Mouse (Mus musculus) myocyte (in vitro differentiated cells): ENCODE results near the gene Atp6v1g1. TPM values are rescaled to one million over a fixed set of nuclear protein-coding genes. Genes with fewer than 3 reads are reported as not detected.

Experiments used
- H3K27me3 ChIP-seq: one replicate; pipeline ENCODE4 v1.6.1; 2011; ENCODE audit not compliant: control insufficient read depth, insufficient read depth, insufficient read length
- H3K36me3 ChIP-seq: one replicate; pipeline ENCODE4 v1.6.1; 2011; ENCODE audit not compliant: control insufficient read depth, insufficient read depth
- H3K4me2 ChIP-seq: one replicate; pipeline ENCODE4 v1.6.1; 2011; ENCODE audit warnings: low read depth, control low read depth
- H3K4me3 ChIP-seq: one replicate; pipeline ENCODE4 v1.5.1; 2011; ENCODE audit warnings: mild to moderate bottlenecking, control low read depth, moderate library complexity
- H3K79me2 ChIP-seq: one replicate; pipeline ENCODE4 v1.6.1; 2011; ENCODE audit not compliant: control insufficient read depth, insufficient read depth
- H3ac ChIP-seq: one replicate; pipeline ENCODE4 v1.6.1; 2011; ENCODE audit not compliant: control insufficient read depth, insufficient read length
- CEBPB ChIP-seq: IDR thresholded peaks from 2 replicates; pipeline ENCODE4 v1.6.1; 2011; ENCODE audit warnings: mild to moderate bottlenecking, moderate library complexity; ENCODE audit not compliant: poor library complexity, insufficient read depth, severe bottlenecking
- E2F4 ChIP-seq: IDR thresholded peaks from one replicate; pipeline ENCODE4 v1.6.1; 2011; ENCODE audit warnings: mild to moderate bottlenecking, control low read depth, moderate library complexity; ENCODE audit not compliant: insufficient read depth
- MAX ChIP-seq: IDR thresholded peaks from one replicate; pipeline ENCODE4 v1.6.1; 2011; ENCODE audit warnings: low read depth, mild to moderate bottlenecking, control low read depth
- MYOD1 ChIP-seq, 3 experiments: IDR thresholded peaks; one replicate each; pipeline ENCODE4 v1.6.1; 2011; ENCODE audit warnings: control low read depth in 2 of 3, low read depth in 2 of 3, mild to moderate bottlenecking in 2 of 3, moderate library complexity in 1 of 3; ENCODE audit not compliant: insufficient read length in 2 of 3, control insufficient read depth in 1 of 3
- MYOG ChIP-seq, 3 experiments: IDR thresholded peaks; one replicate each; pipeline ENCODE4 v1.6.1; 2011; ENCODE audit warnings: control low read depth in 2 of 3, low read depth in 2 of 3, mild to moderate bottlenecking in 2 of 3; ENCODE audit not compliant: insufficient read length in 2 of 3, control insufficient read depth in 1 of 3, insufficient read depth in 1 of 3
- POLR2A ChIP-seq: IDR thresholded peaks from one replicate; pipeline ENCODE4 v1.6.1; 2011; ENCODE audit warnings: low read depth, mild to moderate bottlenecking, control low read depth, moderate library complexity; ENCODE audit not compliant: insufficient read length
- POLR2AphosphoS2 ChIP-seq: IDR thresholded peaks from one replicate; pipeline ENCODE4 v1.6.1; 2011; ENCODE audit warnings: low read depth, control low read depth; ENCODE audit not compliant: insufficient read length
- REST ChIP-seq: IDR thresholded peaks from one replicate; pipeline ENCODE4 v1.6.1; 2011; ENCODE audit warnings: mild to moderate bottlenecking, control low read depth, moderate library complexity; ENCODE audit not compliant: insufficient read depth, insufficient read length
- SRF ChIP-seq: IDR thresholded peaks from one replicate; pipeline ENCODE4 v1.6.1; 2011; ENCODE audit warnings: low read depth; ENCODE audit not compliant: control insufficient read depth, insufficient read length
- TCF12 ChIP-seq: IDR thresholded peaks from one replicate; pipeline ENCODE4 v1.6.1; 2011; ENCODE audit warnings: mild to moderate bottlenecking, control low read depth; ENCODE audit not compliant: poor library complexity, insufficient read depth, severe bottlenecking
- TCF3 ChIP-seq: IDR thresholded peaks from one replicate; pipeline ENCODE4 v1.6.1; 2011; ENCODE audit warnings: low read depth, control low read depth; ENCODE audit not compliant: insufficient read length
- USF1 ChIP-seq: IDR thresholded peaks from one replicate; pipeline ENCODE4 v1.6.1; 2011; ENCODE audit warnings: low read depth, mild to moderate bottlenecking, control low read depth, moderate library complexity
- polyA plus RNA-seq: library from polyadenylated mRNA; unstranded; fragments of >200 nt; fragmentation: generic; extraction: Trizol; gene quantifications from one replicate; pipeline ENCODE4 v1.2.1, GENCODE M21; 2012; ENCODE audit warnings: missing spikeins

The Atp6v1g1 gene
- polyA plus RNA-seq, 1 experiment, result 447 TPM

- Histone ChIP-seq H3K4me3 (no peak overlapping the region), H3ac (no peak overlapping the region), H3K4me2 (no peak overlapping the region), H3K79me2 (no peaks in the 10 kb centered on the region), H3K36me3 (no peaks in the 10 kb centered on the region), H3K27me3 (no peaks in the 10 kb centered on the region)
- TF ChIP-seq MAX (no peak), TCF3 (no peak), POLR2A (no peak), CEBPB (no peak), USF1 (no peak), POLR2AphosphoS2 (no peak), REST (no peak), E2F4 (no peak), TCF12 (no peak), SRF (no peak), MYOD1 (IDR thresholded peaks at IDR 0.05; ENCODE audit: control insufficient read depth in 1 of 3, insufficient read length in 2 of 3, low read depth in 2 of 3) (no peak), MYOG (IDR thresholded peaks at IDR 0.05; ENCODE audit: control insufficient read depth in 1 of 3, insufficient read depth in 1 of 3, insufficient read length in 2 of 3, low read depth in 2 of 3) (no peak)
Observed at GRCm38 (mm10) chr4:63537602-63538001, 7.0 kb upstream of the Atp6v1g1 start.

GRCm38 (mm10) chr4:63542209-63542608 is 2.4 kb upstream of the Atp6v1g1 start:
- Histone ChIP-seq H3K4me3 (no peak overlapping the region), H3K4me2 (peak overlapping the region; percentile 65), H3K27me3 (no peaks in the 10 kb centered on the region), H3K36me3 (no peaks in the 10 kb centered on the region), H3K79me2 (peaks cover 22% of the 10 kb centered on the region), H3ac (no peak overlapping the region)
- no peak for TF ChIP-seq MAX
- TF ChIP-seq MYOG (IDR thresholded peaks at IDR 0.05; ENCODE audit: control insufficient read depth in 1 of 3, insufficient read depth in 1 of 3, insufficient read length in 2 of 3, low read depth in 2 of 3), result peak in 2 of 3 experiments; percentile 63 to 75
- TF ChIP-seq USF1, result no peak
- TF ChIP-seq SRF, result no peak
- no peak for TF ChIP-seq REST
- TF ChIP-seq E2F4, result no peak
- no peak for TF ChIP-seq POLR2A
- TF ChIP-seq TCF12, result peak; percentile 95
- no peak for TF ChIP-seq CEBPB
- no peak for TF ChIP-seq POLR2AphosphoS2
- peak; percentile 84 for TF ChIP-seq TCF3
- peak; percentile 100 for TF ChIP-seq MYOD1 (IDR thresholded peaks at IDR 0.05; ENCODE audit: control insufficient read depth in 1 of 3, insufficient read length in 2 of 3, low read depth in 2 of 3)

GRCm38 (mm10) chr4:63543746-63544493 is 652 bp upstream of the Atp6v1g1 start:
- peaks cover 4% of the 10 kb centered on the region for H3K36me3 ChIP-seq
- H3K79me2 ChIP-seq, result peaks cover 39% of the 10 kb centered on the region
- H3ac ChIP-seq, result peak overlapping the region; percentile 51
- TF ChIP-seq TCF3, result no peak
- TF ChIP-seq POLR2A, result no peak
- TF ChIP-seq MAX, result no peak
- TF ChIP-seq MYOG (IDR thresholded peaks at IDR 0.05; ENCODE audit: control insufficient read depth in 1 of 3, insufficient read depth in 1 of 3, insufficient read length in 2 of 3, low read depth in 2 of 3), result no peak
- no peak for TF ChIP-seq POLR2AphosphoS2
- TF ChIP-seq SRF, result no peak
- no peak for TF ChIP-seq CEBPB
- no peak for TF ChIP-seq REST
- no peak for TF ChIP-seq E2F4
- TF ChIP-seq TCF12, result no peak
- no peak for TF ChIP-seq MYOD1 (IDR thresholded peaks at IDR 0.05; ENCODE audit: control insufficient read depth in 1 of 3, insufficient read length in 2 of 3, low read depth in 2 of 3)
- TF ChIP-seq USF1, result no peak
- H3K4me2 ChIP-seq, result peak overlapping the region; percentile 63
- no peaks in the 10 kb centered on the region for H3K27me3 ChIP-seq
- peak overlapping the region; percentile 86 for H3K4me3 ChIP-seq

- H3K4me3 ChIP-seq, result peak overlapping the region; percentile 86
- peaks cover 15% of the 10 kb centered on the region for H3K36me3 ChIP-seq
- TF ChIP-seq E2F4 (no peak), REST (no peak), TCF3 (no peak), POLR2A (no peak), CEBPB (no peak), MAX (no peak), TCF12 (no peak), MYOD1 (IDR thresholded peaks at IDR 0.05; ENCODE audit: control insufficient read depth in 1 of 3, insufficient read length in 2 of 3, low read depth in 2 of 3) (no peak), USF1 (no peak), MYOG (IDR thresholded peaks at IDR 0.05; ENCODE audit: control insufficient read depth in 1 of 3, insufficient read depth in 1 of 3, insufficient read length in 2 of 3, low read depth in 2 of 3) (no peak)
- peak overlapping the region; percentile 96 for H3K4me2 ChIP-seq
- peak overlapping the region; percentile 51 for H3ac ChIP-seq
- H3K27me3 ChIP-seq, result no peaks in the 10 kb centered on the region
- peaks cover 47% of the 10 kb centered on the region for H3K79me2 ChIP-seq
Observed at GRCm38 (mm10) chr4:63545231-63545958, 823 bp downstream of the Atp6v1g1 start.
